In the genomic region with DNA sequence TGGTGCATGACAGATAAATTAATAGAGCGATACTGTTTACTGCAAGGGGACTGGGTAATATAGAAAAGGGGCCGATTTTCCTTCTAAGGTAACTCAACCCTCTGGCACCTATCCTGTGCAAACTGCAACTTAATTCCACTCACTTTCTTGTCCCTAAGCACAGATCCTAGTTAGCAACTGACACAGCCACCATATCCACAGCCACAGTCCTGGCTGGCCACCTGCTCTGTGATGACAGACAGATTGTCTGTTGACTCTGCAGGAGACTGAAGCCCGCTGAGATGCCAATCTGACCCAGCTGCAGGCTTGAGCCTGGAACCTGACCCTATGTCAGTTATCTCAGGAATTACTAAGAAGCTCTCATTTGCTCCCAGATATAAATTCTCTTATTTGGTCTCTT, we compare ENCODE assay signal across 15 mouse cellular contexts.
DNase-seq lines count a peak whose midpoint lies in the region; ATAC-seq and TF ChIP-seq lines count a peak whose summit lies in the region.
"Had no signal": no experiment of that assay in that cellular context is flagged by ENCODE, and none has a peak within 500 bp of the region (broad histone marks: within the 10 kb centered on the region; RNA-seq: fewer than 3 reads in every experiment).

No protein-coding gene starts in this region.

- peak; percentile 80 for DNase-seq in gastrocnemius, adult 18-20 months (ENCODE audit: low spot score)
- no peak for DNase-seq in gastrocnemius, postnatal 4 days (ENCODE audit: low spot score in 2 of 2)
- no peak for DNase-seq in limb, embryonic 10.5 days (ENCODE audit: low spot score)
- peak; percentile 85 for DNase-seq in skeletal muscle tissue, adult 2 months (ENCODE audit: low read depth, low spot score)
- DNase-seq in layer of hippocampus, adult 2 months (ENCODE audit: low spot score in 2 of 2): no peak
- DNase-seq: adrenal gland, postnatal 36 days; kidney, postnatal 14 days; liver; lung, embryonic 14.5 days had no signal

- no peak overlapping the region for H3K4me3 ChIP-seq in limb, embryonic 13.5 days
- no peak overlapping the region for H3K4me3 ChIP-seq in limb, embryonic 10.5 days
- no peak overlapping the region for H3K4me3 ChIP-seq in embryonic facial prominence, embryonic 15.5 days (replicated peaks)
- no peak overlapping the region for H3K4me3 ChIP-seq in layer of hippocampus, adult 2 months
- H3K4me3 ChIP-seq: embryonic facial prominence, embryonic 13.5 days had no signal

- no peak overlapping the region for H3K27ac ChIP-seq in limb, embryonic 13.5 days
- no peak overlapping the region for H3K27ac ChIP-seq in limb, embryonic 10.5 days
- no peak overlapping the region for H3K27ac ChIP-seq in embryonic facial prominence, embryonic 15.5 days (replicated peaks)
- no peak overlapping the region for H3K27ac ChIP-seq in layer of hippocampus, adult 2 months
- H3K27ac ChIP-seq: embryonic facial prominence, embryonic 13.5 days had no signal

- H3K9me3 ChIP-seq in limb, embryonic 13.5 days: no peaks in the 10 kb centered on the region
- no peaks in the 10 kb centered on the region for H3K9me3 ChIP-seq in limb, embryonic 10.5 days (replicated peaks)
- H3K9me3 ChIP-seq in embryonic facial prominence, embryonic 15.5 days (replicated peaks): no peaks in the 10 kb centered on the region
- H3K9me3 ChIP-seq: embryonic facial prominence, embryonic 13.5 days had no signal

- WGBS in limb, embryonic 13.5 days: 58% methylated on average over 3 of the region's 3 CpGs
- 62% methylated on average over 3 of the region's 3 CpGs for WGBS in limb, embryonic 10.5 days
- WGBS in embryonic facial prominence, embryonic 15.5 days: 61% methylated on average over 3 of the region's 3 CpGs

- no peaks in the 10 kb centered on the region for H3K36me3 ChIP-seq in limb, embryonic 13.5 days
- no peaks in the 10 kb centered on the region for H3K36me3 ChIP-seq in limb, embryonic 10.5 days
- H3K36me3 ChIP-seq in embryonic facial prominence, embryonic 15.5 days: no peaks in the 10 kb centered on the region
- H3K36me3 ChIP-seq: embryonic facial prominence, embryonic 13.5 days had no signal

- H3K4me1 ChIP-seq in limb, embryonic 13.5 days: 0 out of 2 replicates have a peak, but pooled peaks cover 7% of the 10 kb centered on the region
- peaks cover 9% of the 10 kb centered on the region for H3K4me1 ChIP-seq in limb, embryonic 10.5 days
- H3K4me1 ChIP-seq in embryonic facial prominence, embryonic 15.5 days: no peaks in the 10 kb centered on the region
- H3K4me1 ChIP-seq: embryonic facial prominence, embryonic 13.5 days had no signal

- ATAC-seq in limb, embryonic 13.5 days (ENCODE audit: low FRiP score, low read depth): peak; percentile 71; the same call in 1 of the 2 replicates
- peak; percentile 65 for ATAC-seq in embryonic facial prominence, embryonic 15.5 days (ENCODE audit: insufficient number of reproducible peaks, low FRiP score, low TSS enrichment, low read depth)
- ATAC-seq: activated CD4-positive, CD25-positive, alpha-beta regulatory T cell, adult 4 months; forebrain, embryonic 14.5 days; intestine, postnatal 0 days had no signal

- peaks cover 25% of the 10 kb centered on the region for H3K27me3 ChIP-seq in limb, embryonic 13.5 days
- peaks cover 25% of the 10 kb centered on the region for H3K27me3 ChIP-seq in limb, embryonic 10.5 days (ENCODE audit: low read depth, poor library complexity, severe bottlenecking)
- peaks cover 25% of the 10 kb centered on the region for H3K27me3 ChIP-seq in embryonic facial prominence, embryonic 15.5 days

- H3K4me2 ChIP-seq in limb, embryonic 13.5 days (replicated peaks): no peak overlapping the region
- no peak overlapping the region for H3K4me2 ChIP-seq in embryonic facial prominence, embryonic 15.5 days (replicated peaks)
- H3K4me2 ChIP-seq: embryonic facial prominence, embryonic 13.5 days; lung, embryonic 14.5 days had no signal

- TF ChIP-seq CTCF in layer of hippocampus, adult 2 months (conservative IDR thresholded peaks at IDR 0.05): no peak

- H3K9ac ChIP-seq in limb, embryonic 13.5 days: no peak overlapping the region
- H3K9ac ChIP-seq in embryonic facial prominence, embryonic 15.5 days: no peak overlapping the region
- H3K9ac ChIP-seq: embryonic facial prominence, embryonic 13.5 days; lung, embryonic 14.5 days had no signal

Comparison
In these comparisons a context has a peak if more than half of its experiments do, and no peak if none do; other contexts are left out.
1. DNase-seq: peak in gastrocnemius, adult 18-20 months (single experiment) and skeletal muscle tissue, adult 2 months (single experiment); none in gastrocnemius, postnatal 4 days (0 of 2), limb, embryonic 10.5 days (single experiment) and layer of hippocampus, adult 2 months (0 of 2).